Mouse (Mus musculus): ENCODE results near the gene Ldhc.

DNA sequence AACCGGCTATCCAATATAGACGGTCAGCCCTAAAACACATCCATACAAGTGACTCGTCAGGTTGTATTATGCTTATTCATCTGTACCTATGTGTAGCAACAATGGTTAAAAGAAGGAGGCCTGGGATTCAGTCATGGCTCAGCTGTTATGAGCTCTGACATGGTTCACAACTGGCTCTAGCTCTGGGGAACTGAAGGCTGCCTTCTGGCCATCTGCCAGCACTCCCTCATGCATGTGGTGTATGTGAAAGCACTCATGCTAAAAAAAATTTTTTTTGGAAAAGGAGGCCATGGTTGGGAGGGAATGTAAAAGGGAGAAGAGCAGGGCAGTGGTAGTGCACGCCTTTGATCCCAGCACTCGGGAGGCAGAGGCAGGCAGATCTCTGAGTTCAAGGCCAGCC, 18.8 kb downstream of the Ldhc start:
- TF ChIP-seq CTCF (IDR thresholded peaks at IDR 0.05; ENCODE audit: low read depth): no peak
- TF ChIP-seq EP300 (IDR thresholded peaks at IDR 0.05; ENCODE audit: low read depth): no peak
